Mouse (Mus musculus): ENCODE measurements around the gene Msx1.

Gene Msx1

GRCm38 (mm10) chr5:37797251-37797650 is 27.1 kb downstream of the Msx1 start:
- no peak for DNase-seq (ENCODE audit: low read depth, low spot score)

- DNase-seq (ENCODE audit: low read depth, low spot score), result no peak
Observed at GRCm38 (mm10) chr5:37796751-37797150, 27.6 kb downstream of the Msx1 start.

DNA sequence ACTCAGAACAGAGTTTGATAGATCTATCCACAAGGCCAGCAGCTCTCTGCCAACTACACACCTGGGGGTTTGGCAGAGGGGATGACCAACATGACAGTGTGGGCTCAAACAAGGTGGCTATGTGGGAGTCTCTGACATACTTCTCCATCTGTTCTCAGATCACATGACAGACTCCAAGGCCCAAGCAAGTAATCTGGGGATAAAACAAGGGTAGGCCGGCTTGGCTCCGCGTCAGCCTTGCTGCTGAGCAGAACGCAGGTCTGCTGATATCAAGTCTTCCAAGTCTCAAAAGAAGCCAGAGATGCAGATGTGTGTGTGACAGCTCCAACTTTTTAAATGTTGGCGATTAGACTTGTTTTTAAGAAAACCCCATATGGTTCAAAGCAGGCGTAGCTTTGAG is 28.7 kb downstream of the Msx1 start:
- DNase-seq (ENCODE audit: low read depth, low spot score), result no peak

- no peak for DNase-seq (ENCODE audit: low read depth, low spot score)
Observed at GRCm38 (mm10) chr5:37792154-37792553, 32.2 kb downstream of the Msx1 start.

DNA sequence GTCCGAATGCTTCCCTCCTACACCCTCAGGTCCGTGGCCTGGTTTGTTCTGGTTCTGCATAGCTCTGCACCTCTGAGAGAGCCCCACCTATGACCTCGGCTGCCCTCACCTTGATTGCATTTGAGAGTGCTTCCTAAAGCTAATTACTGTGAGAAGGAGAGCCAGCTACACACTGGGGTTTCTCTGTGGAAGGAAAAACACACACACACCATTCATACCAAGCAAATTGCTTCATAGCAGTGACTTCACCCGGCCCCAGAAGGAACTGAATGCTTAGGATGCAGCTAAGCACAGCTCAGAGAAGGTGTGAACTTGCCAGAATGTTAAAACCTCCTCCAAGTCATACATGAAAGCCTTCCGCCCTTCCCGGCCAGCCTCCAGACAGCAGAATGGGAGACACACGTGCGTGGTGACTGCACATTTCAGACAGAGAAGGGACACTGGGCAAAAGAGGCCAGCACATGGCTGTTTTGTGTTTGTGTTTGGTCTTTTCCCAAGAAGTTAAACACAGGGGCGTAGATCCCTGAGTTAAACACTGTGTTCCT is 39.5 kb downstream of the Msx1 start:
- no peak for DNase-seq (ENCODE audit: low read depth, low spot score)

DNA sequence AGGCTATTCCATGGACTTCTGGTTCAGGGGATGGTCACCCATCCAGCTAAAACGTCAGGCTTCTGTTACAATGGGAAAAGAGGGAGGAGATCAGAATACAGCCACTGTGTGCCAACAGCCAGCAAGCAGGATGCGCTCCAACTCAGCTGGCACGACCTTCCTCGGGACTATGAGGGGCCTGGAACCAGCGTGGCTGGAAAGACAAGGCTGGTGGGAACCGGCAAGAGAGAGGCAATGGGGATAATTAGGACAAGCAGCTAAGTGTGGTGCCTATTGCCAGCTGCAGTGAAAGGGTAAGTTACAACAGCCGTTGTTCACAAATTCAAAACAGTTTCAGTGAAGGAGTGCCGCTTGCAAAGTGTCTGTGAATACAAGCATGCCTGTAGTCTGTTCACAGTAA is 41.1 kb downstream of the Msx1 start:
- DNase-seq (ENCODE audit: low read depth, low spot score), result no peak

- no peak for DNase-seq (ENCODE audit: low read depth, low spot score)
Observed at GRCm38 (mm10) chr5:37775681-37776080, 48.7 kb downstream of the Msx1 start.

DNA sequence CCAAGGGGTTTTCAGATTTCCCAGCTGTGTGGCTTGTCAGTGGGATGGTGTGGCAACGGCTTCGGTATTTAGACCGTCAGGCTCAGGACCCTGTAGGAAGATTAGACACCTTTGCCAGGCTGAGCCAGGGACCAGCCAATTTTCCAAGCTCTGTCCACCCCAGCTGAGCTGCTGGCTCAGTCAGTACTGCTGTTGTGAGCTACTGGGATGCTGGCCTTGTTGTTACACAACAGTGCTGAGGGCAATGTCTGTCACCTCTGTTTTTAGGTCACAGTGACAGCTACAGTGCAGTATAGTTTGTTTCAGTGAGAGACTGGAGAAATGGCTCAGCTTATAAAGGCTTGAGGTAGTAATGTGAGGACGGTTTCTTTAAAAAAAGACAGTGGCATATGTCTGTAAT is 50.4 kb downstream of the Msx1 start:
- DNase-seq (ENCODE audit: low read depth, low spot score), result no peak

DNA sequence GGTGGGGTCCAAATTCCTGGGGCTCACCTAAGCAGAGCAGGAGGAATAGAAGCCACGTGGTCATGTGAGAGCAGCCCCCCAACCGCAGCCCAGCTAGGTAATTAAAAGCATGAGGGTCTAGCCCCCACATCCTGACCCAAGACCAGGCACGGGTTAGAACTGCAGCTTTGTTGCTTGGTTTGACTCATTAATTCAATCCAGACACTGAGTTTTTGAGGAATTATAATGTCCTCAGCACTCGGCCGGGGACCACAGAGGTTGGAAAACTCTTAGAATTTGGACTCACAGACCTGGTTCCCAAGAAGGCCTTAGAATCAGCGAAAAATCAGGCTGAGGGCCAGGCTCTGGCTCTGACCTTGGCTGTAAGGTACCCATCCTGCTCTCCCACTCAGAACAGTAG is 53.5 kb downstream of the Msx1 start:
- no peak for DNase-seq (ENCODE audit: low read depth, low spot score)
